Mouse (Mus musculus) thymus, postnatal 4 days (tissue): ENCODE measurements around the gene Lcn12.

Experiments used
- DNase-seq: peaks from one replicate; pipeline ENCODE4 v3.0.0; 2021

The Lcn12 gene

DNA sequence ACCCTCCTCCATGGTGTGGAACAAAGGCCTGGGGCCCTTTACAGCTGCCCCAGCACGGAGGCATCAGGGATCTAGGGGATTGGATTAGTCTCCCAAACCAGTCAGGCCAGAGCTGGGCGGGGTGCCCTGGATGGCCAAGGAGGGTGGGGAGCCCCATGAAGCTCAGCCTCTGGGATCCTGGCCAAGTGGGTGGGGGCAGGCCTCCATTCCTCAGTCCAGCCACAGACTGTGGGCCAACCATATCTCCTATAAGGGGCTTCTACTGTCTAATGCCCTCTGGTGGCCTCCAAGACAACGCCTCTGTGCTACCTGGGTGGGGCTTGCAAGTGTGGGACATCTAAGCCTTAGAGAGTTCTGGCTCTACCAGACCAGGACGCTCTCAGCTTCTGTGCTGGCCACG is 34.8 kb downstream of the Lcn12 start:
- DNase-seq, result no peak

GRCm38 (mm10) chr2:25457022-25457896 is 36.5 kb downstream of the Lcn12 start:
- DNase-seq, result no peak

GRCm38 (mm10) chr2:25456205-25456953 is 37.3 kb downstream of the Lcn12 start, which contains the start of gene Clic3:
Gene Clic3 (plus strand): TSS chr2:25456838.
- DNase-seq, result no peak

DNA sequence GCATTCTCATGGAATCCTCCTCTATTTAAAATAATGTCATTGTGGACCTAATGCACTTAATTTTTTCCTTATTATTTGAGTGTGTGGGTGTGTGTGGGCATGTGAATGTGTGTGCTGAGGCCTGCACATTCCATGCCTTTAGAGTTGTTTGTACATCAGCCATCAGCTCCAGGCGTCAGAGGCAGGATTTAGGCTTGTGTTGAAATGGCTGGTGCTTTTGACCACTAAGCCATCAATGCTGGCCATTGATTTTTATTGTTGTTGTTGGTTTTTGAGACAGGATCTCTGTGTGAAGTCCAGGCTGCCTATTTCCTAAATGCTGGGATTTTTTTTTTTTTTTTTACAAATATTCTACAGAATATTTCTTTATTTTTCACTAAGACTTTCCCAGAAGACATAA is 40.8 kb downstream of the Lcn12 start:
- no peak for DNase-seq

DNA sequence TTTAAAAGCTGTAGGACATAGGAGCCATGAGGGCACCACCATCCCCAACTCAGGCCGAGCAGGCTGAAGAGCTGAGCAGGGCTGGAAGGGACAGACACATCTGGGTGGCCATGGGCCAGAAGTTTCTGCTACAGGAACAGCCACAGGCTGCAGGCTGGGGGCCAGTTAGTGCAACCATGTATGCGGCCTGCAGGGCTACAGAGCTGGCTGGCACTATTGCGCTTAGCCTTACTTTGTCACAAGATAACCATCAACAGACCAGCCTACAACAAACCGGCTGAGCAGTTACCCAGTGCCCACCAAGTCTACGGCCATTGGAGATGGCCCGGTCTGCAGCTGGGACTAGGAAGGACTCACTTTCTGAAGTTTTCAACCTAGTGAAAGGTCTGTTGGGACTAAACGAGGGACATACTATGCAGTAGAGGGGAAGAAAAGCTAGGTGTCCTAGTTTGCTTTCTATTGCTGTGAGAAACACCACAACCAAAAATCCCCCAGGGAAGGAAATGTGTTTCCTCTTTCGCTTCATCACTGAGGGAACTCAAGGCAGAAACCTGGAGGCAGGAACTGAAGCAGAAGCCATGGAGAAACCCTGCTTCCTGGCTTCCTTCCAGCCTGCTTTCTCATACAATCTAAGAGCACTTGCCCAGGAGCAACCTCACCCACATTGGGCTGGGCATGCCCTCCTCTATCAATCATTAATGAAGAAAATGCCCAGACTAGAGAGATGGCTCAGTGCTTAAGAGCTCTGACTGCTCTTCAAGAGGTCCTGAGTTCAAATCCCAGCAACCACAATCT is 42.7 kb downstream of the Lcn12 start:
- no peak for DNase-seq

GRCm38 (mm10) chr2:25442682-25443081 is 51.0 kb downstream of the Lcn12 start:
- no peak for DNase-seq

GRCm38 (mm10) chr2:25441067-25441466 is 52.6 kb downstream of the Lcn12 start:
- DNase-seq, result no peak
